Mouse (Mus musculus): ENCODE data around the gene Fam228b. TPM values are rescaled to one million over a fixed set of nuclear protein-coding genes. Genes with fewer than 3 reads are reported as not detected.

The Fam228b gene
- 1 to 10 TPM; 1.4 to 3.9 TPM for total RNA-seq (2023)

GRCm38 (mm10) chr12:4768492-4769332 is at the start of gene Fam228b, which contains the start of gene Pfn4:
TSS of gene Fam228b (minus strand) at chr12:4769267.
TSS of gene Pfn4 (plus strand) at chr12:4769022.

GRCm38 (mm10) chr12:4817361-4818101 is 48.5 kb upstream of the Fam228b start, which contains the start of gene Sf3b6:
TSS of gene Sf3b6 (plus strand) at chr12:4817544.

GRCm38 (mm10) chr12:4738031-4738576 is 31.0 kb downstream of the Fam228b start, which contains the start of gene Fam228a:
TSS of gene Fam228a (minus strand) at chr12:4738430.

Other genes starting within 250 kb of the Fam228b start
- 100 to 1,000 TPM; 137 to 142 TPM for gene Itsn2, start 176.6 kb downstream of the Fam228b start, total RNA-seq (2023)
- not detected for gene Gm3625, start 176.3 kb downstream of the Fam228b start, total RNA-seq (2023)
- under 1 TPM in 1 of 2 experiments, not detected in 1; 0.11 TPM for gene Fam228a, start 30.8 kb downstream of the Fam228b start, total RNA-seq (2023)
- under 1 TPM; 0.07 to 0.33 TPM for gene Pfn4, start 245 bp downstream of the Fam228b start, total RNA-seq (2023)
- 100 to 1,000 TPM; 109 to 111 TPM for gene Sf3b6, start 48.3 kb upstream of the Fam228b start, total RNA-seq (2023)
- 10 to 100 TPM; 10.4 to 14.5 TPM for gene Fkbp1b, start 72.3 kb upstream of the Fam228b start, total RNA-seq (2023)
- 10 to 100 TPM in 1 of 2 experiments, 1 to 10 TPM in 1; 9.4 to 13.2 TPM for gene Wdcp, start 74.0 kb upstream of the Fam228b start, total RNA-seq (2023)
- gene Mfsd2b, start 105.1 kb upstream of the Fam228b start, total RNA-seq (2023) = 10 to 100 TPM in 1 of 2 experiments, 1 to 10 TPM in 1; 4.9 to 13.9 TPM
- gene Ubxn2a, start 138.4 kb upstream of the Fam228b start, total RNA-seq (2023) = 10 to 100 TPM; 16.0 to 18.2 TPM
- 10 to 100 TPM; 70.1 to 78.0 TPM for gene Atad2b, start 148.1 kb upstream of the Fam228b start, total RNA-seq (2023)